Mouse (Mus musculus) erythroblast, embryonic 14.5 days (primary cell): ENCODE measurements around the gene Map3k13. TPM values are rescaled to one million over a fixed set of nuclear protein-coding genes. Genes with fewer than 3 reads are reported as not detected.

Source experiments
- H3K27me3 ChIP-seq: 2 replicates; pipeline ENCODE4 v1.6.1; 2012; ENCODE audit warnings: inconsistent platforms; ENCODE audit not compliant: control insufficient read depth
- H3K36me3 ChIP-seq: 2 replicates; pipeline ENCODE4 v1.6.1; 2012; ENCODE audit warnings: mild to moderate bottlenecking, inconsistent platforms; ENCODE audit not compliant: control insufficient read depth
- H3K4me1 ChIP-seq: 2 replicates; pipeline ENCODE4 v1.6.1; 2012; ENCODE audit warnings: inconsistent platforms; ENCODE audit not compliant: control insufficient read depth
- H3K4me3 ChIP-seq: replicated peaks from 2 replicates; pipeline ENCODE3; 2012; ENCODE audit warnings: moderate library complexity, mild to moderate bottlenecking, inconsistent platforms
- H3K9me3 ChIP-seq: 2 replicates; pipeline ENCODE4 v1.6.1; 2012; ENCODE audit warnings: low read length, inconsistent platforms, mixed read lengths; ENCODE audit not compliant: control insufficient read depth
- GATA1 ChIP-seq: IDR thresholded peaks from 2 replicates; pipeline ENCODE4 v1.6.1; 2012; ENCODE audit warnings: low read length, inconsistent platforms, mixed read lengths
- TAL1 ChIP-seq: IDR thresholded peaks from 3 replicates; pipeline ENCODE4 v1.6.1; 2012; ENCODE audit warnings: low read length, inconsistent platforms, mixed read lengths
- polyA plus RNA-seq: library from polyadenylated mRNA; stranded (reverse); fragments of >175 nt; gene quantifications from 2 replicates; pipeline ENCODE4 v1.2.3, GENCODE M21; 2012

Map3k13 gene
- polyA plus RNA-seq, 1 experiment, result 0.01 TPM

GRCm38 (mm10) chr16:21836311-21837072 lies 42.3 kb downstream of the Map3k13 start:
- Histone ChIP-seq H3K27me3 (peaks cover 2% of the 10 kb centered on the region; the same call in 1 of the 2 replicates), H3K4me3 (no peak overlapping the region), H3K9me3 (no peaks in the 10 kb centered on the region), H3K36me3 (no peaks in the 10 kb centered on the region), H3K4me1 (no peaks in the 10 kb centered on the region)
- TF ChIP-seq GATA1 (no peak), TAL1 (no peak)

GRCm38 (mm10) chr16:21837694-21838093 lies 43.5 kb downstream of the Map3k13 start:
- H3K36me3 ChIP-seq, result no peaks in the 10 kb centered on the region; the same call in 1 of the 2 replicates
- no peaks in the 10 kb centered on the region for H3K4me1 ChIP-seq
- no peak for TF ChIP-seq TAL1
- TF ChIP-seq GATA1, result no peak
- peaks cover 2% of the 10 kb centered on the region; the same call in 1 of the 2 replicates for H3K27me3 ChIP-seq
- H3K4me3 ChIP-seq, result no peak overlapping the region
- no peaks in the 10 kb centered on the region for H3K9me3 ChIP-seq

GRCm38 (mm10) chr16:21845800-21846671 lies 51.9 kb downstream of the Map3k13 start:
- H3K4me3 ChIP-seq, result peak overlapping the region; percentile 26

GRCm38 (mm10) chr16:21848444-21848843 lies 54.3 kb downstream of the Map3k13 start:
- TF ChIP-seq TAL1, result no peak
- TF ChIP-seq GATA1, result no peak
- no peaks in the 10 kb centered on the region for H3K9me3 ChIP-seq

More at GRCm38 (mm10) chr16:21845800-21846671, 51.9 kb downstream of the Map3k13 start:
- Histone ChIP-seq H3K4me1 (no peaks in the 10 kb centered on the region; the same call in 1 of the 2 replicates), H3K27me3 (peaks cover 11% of the 10 kb centered on the region), H3K9me3 (no peaks in the 10 kb centered on the region), H3K36me3 (no peaks in the 10 kb centered on the region; the same call in 1 of the 2 replicates)
- no peak for TF ChIP-seq GATA1
- TF ChIP-seq TAL1, result no peak

GRCm38 (mm10) chr16:21848847-21849246 lies 54.7 kb downstream of the Map3k13 start:
- Histone ChIP-seq H3K4me1 (no peaks in the 10 kb centered on the region; the same call in 1 of the 2 replicates), H3K4me3 (no peak overlapping the region), H3K27me3 (peaks cover 10% of the 10 kb centered on the region), H3K36me3 (no peaks in the 10 kb centered on the region), H3K9me3 (no peaks in the 10 kb centered on the region)
- TF ChIP-seq GATA1, result no peak
- no peak for TF ChIP-seq TAL1

More at GRCm38 (mm10) chr16:21848444-21848843, 54.3 kb downstream of the Map3k13 start:
- Histone ChIP-seq H3K27me3 (peaks cover 11% of the 10 kb centered on the region), H3K36me3 (no peaks in the 10 kb centered on the region), H3K4me1 (no peaks in the 10 kb centered on the region; the same call in 1 of the 2 replicates), H3K4me3 (no peak overlapping the region)

- Histone ChIP-seq H3K36me3 (no peaks in the 10 kb centered on the region), H3K9me3 (no peaks in the 10 kb centered on the region), H3K27me3 (no peaks in the 10 kb centered on the region), H3K4me1 (no peaks in the 10 kb centered on the region), H3K4me3 (no peak overlapping the region)
- TF ChIP-seq GATA1 (no peak), TAL1 (no peak)
Measured at GRCm38 (mm10) chr16:21852374-21852773, 58.2 kb downstream of the Map3k13 start.

GRCm38 (mm10) chr16:21853446-21853941 lies 59.3 kb downstream of the Map3k13 start:
- Histone ChIP-seq H3K27me3 (no peaks in the 10 kb centered on the region), H3K36me3 (no peaks in the 10 kb centered on the region), H3K4me3 (no peak overlapping the region)

GRCm38 (mm10) chr16:21854589-21855284 lies 60.6 kb downstream of the Map3k13 start:
- TF ChIP-seq GATA1 (no peak), TAL1 (no peak)
- H3K9me3 ChIP-seq, result no peaks in the 10 kb centered on the region

More at GRCm38 (mm10) chr16:21853446-21853941, 59.3 kb downstream of the Map3k13 start:
- no peak for TF ChIP-seq TAL1
- no peak for TF ChIP-seq GATA1
- no peaks in the 10 kb centered on the region for H3K4me1 ChIP-seq
- no peaks in the 10 kb centered on the region for H3K9me3 ChIP-seq

More at GRCm38 (mm10) chr16:21854589-21855284, 60.6 kb downstream of the Map3k13 start:
- H3K4me1 ChIP-seq, result no peaks in the 10 kb centered on the region
- H3K4me3 ChIP-seq, result no peak overlapping the region
- no peaks in the 10 kb centered on the region for H3K27me3 ChIP-seq
- no peaks in the 10 kb centered on the region for H3K36me3 ChIP-seq
